Mouse (Mus musculus): ENCODE data around the gene Gm7954.
A peak's percentile ranks its signal among the peaks of the same experiment; 100 is the strongest.
"Not testable (repeated sequence)": the region's sequence is repeated elsewhere in the genome, so short reads cannot be mapped to it uniquely, and the experiment has no call there.

Gene Gm7954

DNA sequence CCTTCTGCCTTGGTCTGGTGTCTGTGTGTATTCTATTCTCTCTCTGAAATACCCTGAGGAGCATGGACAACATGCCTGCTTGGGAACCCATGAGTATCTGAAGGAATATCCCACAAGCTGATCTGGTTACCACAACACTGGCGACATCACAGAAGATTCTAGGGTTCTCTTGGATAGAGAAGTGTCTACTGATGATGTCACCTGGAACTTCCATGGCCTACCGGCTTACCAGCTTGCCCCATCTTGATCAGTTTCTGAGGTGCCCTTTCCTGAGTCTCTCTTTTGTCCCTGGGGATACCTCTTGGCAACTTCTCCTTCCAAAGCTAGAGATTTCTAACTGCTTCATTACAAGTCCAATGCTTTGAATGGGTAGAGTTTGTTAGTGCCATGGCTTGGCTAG lies at the start of gene Gm7954:
Gm7954 (minus strand) TSS at position 101 of the 400 bp plus-strand sequence.
- DNase-seq, result not testable (repeated sequence)

- DNase-seq, result not testable (repeated sequence)
These were observed 36.1 kb upstream of the Gm7954 start, which contains the start of gene Gm3486 for GRCm38 (mm10) chr14:41489385-41489784. Gene Gm3486 (minus strand): TSS chr14:41489485.

DNA sequence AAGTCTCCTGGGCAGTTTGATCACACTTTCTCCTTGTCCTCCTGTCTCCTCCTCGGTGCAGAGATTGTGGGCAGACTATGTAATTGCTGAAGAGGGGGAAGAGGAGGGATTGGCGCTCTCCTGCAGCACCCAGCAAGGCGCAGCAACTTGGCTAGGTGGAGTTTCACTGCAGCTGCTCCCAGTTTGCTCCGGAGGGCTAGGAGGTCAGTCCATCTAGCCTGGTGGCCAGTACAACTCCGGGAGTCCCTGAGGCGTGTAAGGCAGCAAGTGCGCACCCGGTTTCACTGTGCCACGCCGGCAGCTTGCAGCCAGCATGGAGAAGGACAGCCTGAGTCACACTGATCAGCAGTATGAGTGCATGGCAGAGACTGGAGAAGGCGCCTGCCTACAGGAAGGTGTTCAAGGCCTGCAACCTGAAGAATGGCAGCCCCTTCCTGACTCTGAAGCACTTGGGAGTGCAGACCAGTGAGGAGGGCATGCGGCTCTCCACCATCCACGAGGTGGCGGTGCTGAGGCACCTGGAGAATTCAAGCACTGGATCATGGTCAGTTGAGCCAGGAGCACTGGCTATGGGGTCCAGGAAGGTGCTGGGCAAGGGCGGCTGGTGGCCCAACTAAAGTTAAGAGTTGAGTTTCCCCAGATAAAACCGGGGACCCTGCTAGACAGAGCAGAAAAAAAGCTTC lies 27.8 kb downstream of the Gm7954 start:
- peak; percentile 1 for DNase-seq

DNA sequence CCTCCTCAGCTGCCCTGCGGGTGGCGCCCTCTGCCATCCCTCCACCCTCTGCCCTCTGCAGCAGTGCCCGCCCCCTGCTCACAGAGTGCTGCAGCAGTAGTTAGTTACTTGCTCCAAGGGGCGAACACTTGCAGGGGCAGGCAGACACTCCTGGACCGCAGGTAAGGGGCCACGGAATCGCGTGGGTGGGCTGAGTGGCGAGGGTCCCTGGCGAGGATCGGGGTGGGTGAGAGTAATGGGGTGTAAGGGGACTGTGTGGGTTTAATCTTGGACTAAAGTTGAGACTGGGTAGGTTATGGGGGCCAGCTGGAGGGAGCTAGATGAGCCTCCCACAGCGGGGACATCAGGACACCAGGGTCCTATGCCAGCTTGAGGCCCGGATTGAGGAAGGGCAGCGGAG lies 28.6 kb downstream of the Gm7954 start:
- DNase-seq, result not testable (repeated sequence)

GRCm38 (mm10) chr14:41408181-41408580 lies 45.1 kb downstream of the Gm7954 start, which contains the start of gene Gm6482:
Gene Gm6482 (minus strand): TSS chr14:41408281.
- not testable (repeated sequence) for DNase-seq
